Mouse (Mus musculus) embryonic facial prominence, embryonic 11.5 days (tissue): ENCODE measurements around the gene Slco3a1. TPM values are rescaled to one million over a fixed set of nuclear protein-coding genes. Genes with fewer than 3 reads are reported as not detected.
A peak's percentile ranks its signal among the peaks of the same experiment; 100 is the strongest.
"Not testable (repeated sequence)": the region's sequence is repeated elsewhere in the genome, so short reads cannot be mapped to it uniquely, and the experiment has no call there.

Experiments used
- ATAC-seq: fragments of 200-750 bp; cut with Nextera tagmentation; replicated peaks from 2 replicates; pipeline ENCODE4 v1.8.0; 2017; ENCODE audit warnings: low read depth; ENCODE audit not compliant: insufficient number of reproducible peaks, low FRiP score, low TSS enrichment
- DNase-seq: peaks from one replicate; pipeline ENCODE4 v3.0.0-alpha.2; 2015; ENCODE audit warnings: low spot score
- H3K27ac ChIP-seq: fragments of 300-500 bp; sonication (generic); replicated peaks from 2 replicates; pipeline ENCODE4 v1.5.1; 2014; ENCODE audit warnings: mild to moderate bottlenecking, low read depth, low read length, control low read depth
- H3K27me3 ChIP-seq: fragments of 300-500 bp; sonication (generic); 2 replicates; pipeline ENCODE4 v1.6.1; 2014; ENCODE audit warnings: mild to moderate bottlenecking, low read length, moderate library complexity, mixed read lengths; ENCODE audit not compliant: control insufficient read depth, insufficient read depth
- H3K36me3 ChIP-seq: fragments of 300-500 bp; sonication (generic); replicated peaks from 2 replicates; pipeline ENCODE4 v1.6.1; 2014; ENCODE audit warnings: low read depth, mild to moderate bottlenecking, low read length, moderate library complexity, mixed read lengths; ENCODE audit not compliant: control insufficient read depth, insufficient read depth
- H3K4me1 ChIP-seq: fragments of 300-500 bp; sonication (generic); 2 replicates; pipeline ENCODE4 v1.6.1; 2014; ENCODE audit warnings: low read length, mixed read lengths; ENCODE audit not compliant: control insufficient read depth, insufficient read depth
- H3K4me2 ChIP-seq: fragments of 300-500 bp; sonication (generic); 2 replicates; pipeline ENCODE4 v1.6.1; 2014; ENCODE audit warnings: low read depth, mild to moderate bottlenecking, control low read depth, low read length, moderate library complexity
- H3K4me3 ChIP-seq: fragments of 300-500 bp; sonication (generic); 2 replicates; pipeline ENCODE4 v1.5.1; 2014; ENCODE audit warnings: low read depth, low read length, control low read depth
- H3K9ac ChIP-seq: fragments of 300-500 bp; sonication (generic); replicated peaks from 2 replicates; pipeline ENCODE4 v1.6.1; 2014; ENCODE audit warnings: mild to moderate bottlenecking, control low read depth, low read length
- H3K9me3 ChIP-seq: fragments of 300-500 bp; sonication (generic); replicated peaks from 2 replicates; pipeline ENCODE4 v1.6.1; 2016; ENCODE audit warnings: mild to moderate bottlenecking, low read length, inconsistent platforms, mixed read lengths; ENCODE audit not compliant: control insufficient read depth
- WGBS: fragments of 180-500 bp; shearing (Covaris S2); extraction: QIAGEN DNeasy Blood & Tissue Kit; methylation state at CpG from one replicate; pipeline ENCODE4 v1.1.7; 2014; 5-methylcytosine and 5-hydroxymethylcytosine counted together
- polyA plus RNA-seq: library from polyadenylated mRNA; unstranded; fragments of >200 nt; fragmentation: Nextera tagmentation; extraction: Ambion mirVana; gene quantifications from 2 replicates; pipeline ENCODE4 v1.2.1, GENCODE M21; 2014

Gene Slco3a1
- polyA plus RNA-seq, 1 experiment from 2014 or later: 6.6 TPM

- not testable (repeated sequence) for H3K4me3 ChIP-seq, ATAC-seq, DNase-seq, H3K36me3 ChIP-seq, H3K27ac ChIP-seq, H3K4me1 ChIP-seq, H3K9ac ChIP-seq, H3K4me2 ChIP-seq, H3K27me3 ChIP-seq, H3K9me3 ChIP-seq
Measured at GRCm38 (mm10) chr7:74407851-74408250, 146.7 kb downstream of the Slco3a1 start.

DNA sequence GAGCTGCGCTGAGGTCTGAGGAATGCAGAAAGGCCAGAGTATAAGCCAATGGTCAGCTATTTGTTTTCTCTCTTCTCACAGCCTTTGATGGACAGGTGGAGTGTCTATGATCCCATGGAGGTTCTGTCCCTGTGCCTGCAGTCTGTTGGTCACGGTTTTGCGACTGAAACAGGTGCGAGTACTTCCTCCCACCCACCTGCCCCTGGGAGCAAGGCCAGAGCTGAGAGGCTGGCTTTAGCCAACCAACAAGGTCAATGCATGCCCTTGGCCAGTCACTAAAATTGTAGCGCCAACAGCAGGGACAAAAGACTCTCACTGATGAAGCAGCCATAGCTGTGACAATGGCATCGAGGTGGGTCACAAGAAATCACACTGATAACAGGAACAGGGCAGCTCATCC, 154.9 kb downstream of the Slco3a1 start:
- no peaks in the 10 kb centered on the region for H3K9me3 ChIP-seq
- ATAC-seq: no peak
- WGBS: 87% methylated on average over 6 of the region's 6 CpGs
- H3K36me3 ChIP-seq: no peaks in the 10 kb centered on the region
- H3K27ac ChIP-seq: no peak overlapping the region
- H3K27me3 ChIP-seq: no peaks in the 10 kb centered on the region
- H3K9ac ChIP-seq: no peak overlapping the region
- H3K4me1 ChIP-seq: no peaks in the 10 kb centered on the region
- H3K4me2 ChIP-seq: no peak overlapping the region
- no peak overlapping the region for H3K4me3 ChIP-seq
- DNase-seq: no peak

GRCm38 (mm10) chr7:74399154-74399553, 155.4 kb downstream of the Slco3a1 start:
- Histone ChIP-seq H3K27me3 (no peaks in the 10 kb centered on the region), H3K4me1 (no peaks in the 10 kb centered on the region), H3K9me3 (no peaks in the 10 kb centered on the region), H3K36me3 (no peaks in the 10 kb centered on the region), H3K9ac (no peak overlapping the region), H3K4me3 (no peak overlapping the region), H3K4me2 (no peak overlapping the region), H3K27ac (no peak overlapping the region)
- ATAC-seq: no peak
- 91% methylated on average over 4 of the region's 4 CpGs for whole genome bisulfite sequencing
- no peak for DNase-seq

GRCm38 (mm10) chr7:74398326-74398725, 156.3 kb downstream of the Slco3a1 start:
- no peak for ATAC-seq
- WGBS: 67% methylated on average over 2 of the region's 2 CpGs
- H3K4me3 ChIP-seq: no peak overlapping the region
- no peak for DNase-seq
- no peaks in the 10 kb centered on the region for H3K9me3 ChIP-seq
- H3K9ac ChIP-seq: no peak overlapping the region
- H3K4me1 ChIP-seq: no peaks in the 10 kb centered on the region
- H3K27me3 ChIP-seq: no peaks in the 10 kb centered on the region
- no peak overlapping the region for H3K27ac ChIP-seq
- no peak overlapping the region for H3K4me2 ChIP-seq
- no peaks in the 10 kb centered on the region for H3K36me3 ChIP-seq

- no peak overlapping the region for H3K27ac ChIP-seq
- no peaks in the 10 kb centered on the region for H3K36me3 ChIP-seq
- no peaks in the 10 kb centered on the region for H3K27me3 ChIP-seq
- no peak overlapping the region for H3K4me3 ChIP-seq
- H3K4me1 ChIP-seq: no peaks in the 10 kb centered on the region
- no peaks in the 10 kb centered on the region for H3K9me3 ChIP-seq
- no peak overlapping the region for H3K4me2 ChIP-seq
- DNase-seq (peak; percentile 33), ATAC-seq (no peak)
- WGBS: 48% methylated on average over 5 of the region's 5 CpGs
- H3K9ac ChIP-seq: no peak overlapping the region
Measured at GRCm38 (mm10) chr7:74391451-74391873, 163.1 kb downstream of the Slco3a1 start.

DNA sequence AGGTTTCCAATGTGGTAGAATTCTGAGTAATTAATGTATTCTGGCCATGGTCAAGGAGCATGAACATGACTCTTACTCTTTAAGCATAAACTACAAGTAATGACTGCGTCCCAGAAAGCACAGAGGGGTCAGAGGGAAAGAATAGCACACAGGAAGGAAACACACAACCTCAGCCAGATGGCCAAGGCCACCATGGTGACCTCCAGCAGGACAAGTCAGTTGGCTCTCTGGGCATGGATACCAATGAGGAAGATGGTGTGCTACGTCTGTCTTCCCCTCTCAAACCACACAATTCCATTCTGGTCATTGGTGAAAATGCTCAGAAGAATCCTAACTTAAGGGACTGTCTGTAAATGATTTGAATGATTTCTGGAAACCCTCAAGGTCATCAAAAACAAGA, 165.0 kb downstream of the Slco3a1 start:
- Histone ChIP-seq H3K4me2 (no peak overlapping the region), H3K4me3 (no peak overlapping the region), H3K27me3 (no peaks in the 10 kb centered on the region), H3K4me1 (no peaks in the 10 kb centered on the region), H3K27ac (no peak overlapping the region), H3K36me3 (no peaks in the 10 kb centered on the region), H3K9me3 (no peaks in the 10 kb centered on the region), H3K9ac (no peak overlapping the region)
- ATAC-seq (no peak), DNase-seq (no peak)
- WGBS: 70% methylated on average over 2 of the region's 2 CpGs

DNA sequence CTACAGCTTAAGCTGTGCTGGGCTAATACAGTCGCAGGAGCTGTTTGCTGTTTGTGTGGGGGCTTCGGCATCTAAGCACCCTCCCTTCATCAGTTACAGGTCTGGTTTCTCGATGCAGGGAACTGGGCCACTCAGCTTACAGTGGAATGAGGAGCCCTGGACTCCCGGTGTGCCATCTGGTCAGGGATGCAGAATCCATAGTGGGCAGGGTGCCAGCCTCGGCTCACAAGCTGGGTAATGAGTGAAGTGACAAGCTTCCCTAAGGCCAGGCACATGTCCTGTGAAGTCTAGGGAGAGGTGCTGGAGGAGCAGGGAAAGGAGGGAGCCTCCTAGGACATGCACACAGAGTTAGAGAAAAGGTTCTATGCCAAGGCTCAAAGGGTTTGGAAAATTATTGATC, 168.3 kb downstream of the Slco3a1 start:
- Histone ChIP-seq H3K9ac (no peak overlapping the region), H3K36me3 (no peaks in the 10 kb centered on the region), H3K4me1 (no peaks in the 10 kb centered on the region), H3K4me2 (no peak overlapping the region), H3K27ac (no peak overlapping the region), H3K4me3 (no peak overlapping the region), H3K9me3 (no peaks in the 10 kb centered on the region), H3K27me3 (no peaks in the 10 kb centered on the region)
- WGBS: 76% methylated on average over 5 of the region's 5 CpGs
- DNase-seq (no peak), ATAC-seq (no peak)

DNA sequence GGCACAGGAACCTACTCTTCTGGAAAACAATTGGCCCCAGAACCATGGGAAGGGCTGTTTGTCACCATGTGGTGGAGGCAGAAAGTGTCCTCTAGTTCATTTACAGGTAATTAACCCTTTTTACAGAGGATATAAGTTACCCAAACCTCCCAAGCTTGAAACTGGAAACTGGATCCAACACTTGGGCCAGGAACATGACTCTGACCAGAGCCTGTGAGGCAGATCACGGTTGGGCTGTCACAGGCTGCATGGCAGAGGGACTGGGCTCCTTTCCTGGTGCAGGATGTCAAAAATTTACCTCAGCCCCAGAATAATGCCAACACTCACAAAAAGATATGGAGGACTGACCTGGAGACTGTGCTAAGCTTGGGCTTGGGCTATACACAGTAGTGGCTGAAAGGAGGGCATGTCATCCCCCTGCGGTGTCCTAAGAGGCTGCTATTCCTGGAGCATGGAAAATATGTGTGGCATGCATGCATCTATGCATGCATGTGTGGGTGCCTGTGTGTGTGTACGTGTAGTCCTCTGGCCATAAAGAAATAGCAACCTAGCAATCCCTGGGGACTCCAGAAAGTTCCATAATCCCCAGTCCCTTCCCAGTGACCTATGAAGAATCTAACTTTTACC, 171.4 kb downstream of the Slco3a1 start:
- DNase-seq: no peak
- no peaks in the 10 kb centered on the region for H3K4me1 ChIP-seq
- H3K4me3 ChIP-seq: no peak overlapping the region
- ATAC-seq: no peak
- H3K36me3 ChIP-seq: no peaks in the 10 kb centered on the region
- no peak overlapping the region for H3K9ac ChIP-seq
- WGBS: 68% methylated on average over 3 of the region's 3 CpGs
- no peaks in the 10 kb centered on the region for H3K9me3 ChIP-seq
- H3K4me2 ChIP-seq: no peak overlapping the region
- no peaks in the 10 kb centered on the region for H3K27me3 ChIP-seq
- no peak overlapping the region for H3K27ac ChIP-seq
